Mouse (Mus musculus) forebrain, embryonic 15.5 days (tissue): Measurements from ENCODE around the gene Pear1. TPM values are rescaled to one million over a fixed set of nuclear protein-coding genes. Genes with fewer than 3 reads are reported as not detected.

Source experiments
- polyA plus RNA-seq: library from polyadenylated mRNA; unstranded; fragments of >200 nt; fragmentation: Nextera tagmentation; extraction: Ambion mirVana; gene quantifications from 2 replicates; pipeline ENCODE4 v1.2.1, GENCODE M21; 2015

Gene Pear1
- polyA plus RNA-seq, 1 experiment from 2014 or later, result 4.7 TPM

Other genes starting within 250 kb of the Pear1 start
- gene Arhgef11, start 206.7 kb downstream of the Pear1 start, polyA plus RNA-seq, result 22.7 and 23.6 TPM in 2 replicates
- 0.61 and 1.2 TPM in 2 replicates for gene Lrrc71, start 75.7 kb downstream of the Pear1 start, polyA plus RNA-seq
- gene Ntrk1, start 29.1 kb downstream of the Pear1 start, polyA plus RNA-seq, result 1.0 and 1.3 TPM in 2 replicates
- 0.41 and 0.52 TPM in 2 replicates for gene Insrr, start 27.4 kb downstream of the Pear1 start, polyA plus RNA-seq
- not detected in 2 replicates for gene Sh2d2a, start 22.4 kb upstream of the Pear1 start, polyA plus RNA-seq
- 16.5 and 17.3 TPM in 2 replicates for gene Prcc, start 61.3 kb upstream of the Pear1 start, polyA plus RNA-seq
- 226 and 235 TPM in 2 replicates for gene Hdgf, start 82.0 kb upstream of the Pear1 start, polyA plus RNA-seq
- gene Mrpl24, start 95.2 kb upstream of the Pear1 start, polyA plus RNA-seq, result 62.7 and 68.2 TPM in 2 replicates
- 49.7 and 50.0 TPM in 2 replicates for gene Isg20l2, start 106.0 kb upstream of the Pear1 start, polyA plus RNA-seq
- 20.1 and 20.2 TPM in 2 replicates for gene Rrnad1, start 106.4 kb upstream of the Pear1 start, polyA plus RNA-seq
- gene Crabp2, start 124.4 kb upstream of the Pear1 start, polyA plus RNA-seq, result 14.9 and 18.4 TPM in 2 replicates
- gene Nes, start 146.8 kb upstream of the Pear1 start, polyA plus RNA-seq, result 50.0 and 56.7 TPM in 2 replicates
- gene Bcan, start 175.9 kb upstream of the Pear1 start, polyA plus RNA-seq, result 26.6 and 27.2 TPM in 2 replicates
- 0.43 and 0.89 TPM in 2 replicates for gene Hapln2, start 203.3 kb upstream of the Pear1 start, polyA plus RNA-seq
- 29.7 and 31.1 TPM in 2 replicates for gene Gpatch4, start 218.8 kb upstream of the Pear1 start, polyA plus RNA-seq
- 167 and 170 TPM in 2 replicates for gene Naxe, start 234.2 kb upstream of the Pear1 start, polyA plus RNA-seq